Mouse (Mus musculus): ENCODE measurements around the gene Npr2. TPM values are rescaled to one million over a fixed set of nuclear protein-coding genes. Genes with fewer than 3 reads are reported as not detected.

The Npr2 gene
- total and polyA plus RNA-seq, 3 experiments: 0.27 to 2.3 TPM; not detected in 1

GRCm38 (mm10) chr4:43633736-43634135 is 2.0 kb downstream of the Npr2 start:
- H3K27me3 ChIP-seq (ENCODE audit: control insufficient read depth in 1 of 2, insufficient read depth in 2 of 2, low read length in 2 of 2): peaks cover 4 to 6% of the 10 kb centered on the region in 2 experiments
- H3K27ac ChIP-seq (ENCODE audit: control insufficient read depth, low read depth, low read length): no peak overlapping the region
- H3K4me3 ChIP-seq (ENCODE audit: control insufficient read depth in 1 of 2, insufficient read depth in 1 of 2, low read depth in 2 of 2, low read length in 2 of 2): no peak overlapping the region
- H3K36me3 ChIP-seq (ENCODE audit: control insufficient read depth in 1 of 2, insufficient read depth in 2 of 2, low read length in 2 of 2): no peaks in the 10 kb centered on the region
- H3K9me3 ChIP-seq (replicated peaks; ENCODE audit: insufficient read depth, low read length): no peaks in the 10 kb centered on the region
- no peak overlapping the region for H3K9ac ChIP-seq (ENCODE audit: control insufficient read depth, low read depth, low read length, poor library complexity, severe bottlenecking)
- DNase-seq (ENCODE audit: low read depth, low spot score): no peak
- H3K79me2 ChIP-seq (ENCODE audit: control insufficient read depth, insufficient read depth, low read length, poor library complexity): no peaks in the 10 kb centered on the region
- no peaks in the 10 kb centered on the region; a peak in 1 of 4 replicates for H3K4me1 ChIP-seq (ENCODE audit: control insufficient read depth in 1 of 2, insufficient read depth in 2 of 2, low read length in 2 of 2)
- no peak for TF ChIP-seq GATA1 (IDR thresholded peaks at IDR 0.05; ENCODE audit: low read depth, low read length)
- TF ChIP-seq MAZ (IDR thresholded peaks at IDR 0.05; ENCODE audit: low read depth, low read length): no peak
- TF ChIP-seq KAT2A (conservative IDR thresholded peaks at IDR 0.05; ENCODE audit: low read depth, low read length): no peak
- TF ChIP-seq POLR2AphosphoS5 (IDR thresholded peaks at IDR 0.05; ENCODE audit: borderline replicate concordance, low read depth, low read length): no peak
- no peak for TF ChIP-seq ETS1 (IDR thresholded peaks at IDR 0.05; ENCODE audit: low read depth, low read length)
- TF ChIP-seq ZMIZ1 (IDR thresholded peaks at IDR 0.05; ENCODE audit: low read depth, low read length): no peak
- no peak for TF ChIP-seq EP300 (IDR thresholded peaks at IDR 0.05; ENCODE audit: low read depth in 1 of 2, low read length in 2 of 2)
- TF ChIP-seq BHLHE40 (IDR thresholded peaks at IDR 0.05; ENCODE audit: borderline replicate concordance, low read depth, low read length): no peak
- no peak for TF ChIP-seq TCF12 (IDR thresholded peaks at IDR 0.05; ENCODE audit: low read depth, low read length)
- no peak for TF ChIP-seq USF2 (IDR thresholded peaks at IDR 0.05; ENCODE audit: borderline replicate concordance in 1 of 2, insufficient read depth in 1 of 2, low read depth in 1 of 2, low read length in 2 of 2)

- Histone ChIP-seq H3K27me3 (ENCODE audit: control insufficient read depth in 1 of 2, insufficient read depth in 2 of 2, low read length in 2 of 2) (peaks cover 4 to 6% of the 10 kb centered on the region in 2 experiments), H3K27ac (ENCODE audit: control insufficient read depth, low read depth, low read length) (no peak overlapping the region), H3K36me3 (ENCODE audit: control insufficient read depth in 1 of 2, insufficient read depth in 2 of 2, low read length in 2 of 2) (no peaks in the 10 kb centered on the region), H3K79me2 (ENCODE audit: control insufficient read depth, insufficient read depth, low read length, poor library complexity) (no peaks in the 10 kb centered on the region), H3K9me3 (replicated peaks; ENCODE audit: insufficient read depth, low read length) (no peaks in the 10 kb centered on the region), H3K4me1 (ENCODE audit: control insufficient read depth in 1 of 2, insufficient read depth in 2 of 2, low read length in 2 of 2) (no peaks in the 10 kb centered on the region; a peak in 1 of 4 replicates), H3K4me3 (ENCODE audit: control insufficient read depth in 1 of 2, insufficient read depth in 1 of 2, low read depth in 2 of 2, low read length in 2 of 2) (no peak overlapping the region), H3K9ac (ENCODE audit: control insufficient read depth, low read depth, low read length, poor library complexity, severe bottlenecking) (no peak overlapping the region)
- TF ChIP-seq MAZ (IDR thresholded peaks at IDR 0.05; ENCODE audit: low read depth, low read length) (no peak), GABPA (IDR thresholded peaks at IDR 0.05; ENCODE audit: low read depth, low read length) (no peak), POLR2AphosphoS2 (IDR thresholded peaks at IDR 0.05; ENCODE audit: low read length) (no peak), CHD1 (IDR thresholded peaks at IDR 0.05; ENCODE audit: low read depth, low read length) (no peak), ZNF384 (IDR thresholded peaks at IDR 0.05; ENCODE audit: low read depth, low read length) (no peak), NRF1 (IDR thresholded peaks at IDR 0.05; ENCODE audit: insufficient read depth, low read depth, low read length, poor library complexity, severe bottlenecking) (no peak), MAFK (IDR thresholded peaks at IDR 0.05; ENCODE audit: borderline replicate concordance, low read depth, low read length) (no peak)
- DNase-seq (ENCODE audit: low read depth, low spot score): no peak
Measured at GRCm38 (mm10) chr4:43634621-43635374, 3.1 kb downstream of the Npr2 start.
